Mouse (Mus musculus): ENCODE data around the gene Zfp513.

GRCm38 (mm10) chr5:31168630-31169029 lies 33.5 kb downstream of the Zfp513 start:
- no peak for TF ChIP-seq CTCF (conservative IDR thresholded peaks at IDR 0.05; ENCODE audit: insufficient read depth, insufficient read length, low read depth, low read length)
- TF ChIP-seq POLR2A (IDR thresholded peaks at IDR 0.05; ENCODE audit: low read depth, low read length): no peak
